Mouse (Mus musculus) hindbrain, embryonic 16.5 days (tissue): ENCODE measurements around the gene Hmgcs1. TPM values are rescaled to one million over a fixed set of nuclear protein-coding genes. Genes with fewer than 3 reads are reported as not detected.
A peak's percentile ranks its signal among the peaks of the same experiment; 100 is the strongest.

ENCODE experiments used
- ATAC-seq: fragments of 200-750 bp; cut with Nextera tagmentation; 2 replicates; pipeline ENCODE4 v1.8.0; 2017; ENCODE audit warnings: moderate TSS enrichment, moderate library complexity
- H3K27ac ChIP-seq: fragments of 300-500 bp; sonication (generic); 2 replicates; pipeline ENCODE4 v1.5.1; 2014; ENCODE audit warnings: low read depth, mild to moderate bottlenecking, control low read depth, low read length, moderate library complexity
- H3K27me3 ChIP-seq: fragments of 300-500 bp; sonication (generic); replicated peaks from 2 replicates; pipeline ENCODE4 v1.6.1; 2014; ENCODE audit warnings: low read length; ENCODE audit not compliant: control insufficient read depth, insufficient read depth
- H3K36me3 ChIP-seq: fragments of 300-500 bp; sonication (generic); 2 replicates; pipeline ENCODE4 v1.6.1; 2014; ENCODE audit warnings: mild to moderate bottlenecking, low read length, moderate library complexity, mixed read lengths; ENCODE audit not compliant: control insufficient read depth, insufficient read depth
- H3K4me1 ChIP-seq: fragments of 300-500 bp; sonication (generic); 2 replicates; pipeline ENCODE4 v1.6.1; 2014; ENCODE audit warnings: low read depth, low read length; ENCODE audit not compliant: control insufficient read depth, insufficient read depth
- H3K4me2 ChIP-seq: fragments of 300-500 bp; sonication (generic); 2 replicates; pipeline ENCODE4 v1.6.1; 2014; ENCODE audit warnings: mild to moderate bottlenecking, low read length, control low read depth, moderate library complexity
- H3K4me3 ChIP-seq: fragments of 300-500 bp; sonication (generic); 2 replicates; pipeline ENCODE4 v1.5.1; 2014; ENCODE audit warnings: mild to moderate bottlenecking, low read length, control low read depth, moderate library complexity
- H3K9ac ChIP-seq: fragments of 300-500 bp; sonication (generic); 2 replicates; pipeline ENCODE4 v1.6.1; 2014; ENCODE audit warnings: low read depth, mild to moderate bottlenecking, control low read depth, low read length, moderate library complexity
- H3K9me3 ChIP-seq: fragments of 300-500 bp; sonication (generic); 2 replicates; pipeline ENCODE4 v1.6.1; 2014; ENCODE audit warnings: mild to moderate bottlenecking, low read length, moderate library complexity; ENCODE audit not compliant: control insufficient read depth
- WGBS: fragments of 180-500 bp; shearing (Covaris S2); extraction: QIAGEN DNeasy Blood & Tissue Kit; methylation state at CpG from one replicate; pipeline ENCODE4 v1.1.7; 2014; 5-methylcytosine and 5-hydroxymethylcytosine counted together
- polyA plus RNA-seq: library from polyadenylated mRNA; unstranded; fragments of >200 nt; fragmentation: Nextera tagmentation; extraction: Ambion mirVana; gene quantifications from 2 replicates; pipeline ENCODE4 v1.2.1, GENCODE M21; 2015

Hmgcs1 gene
- polyA plus RNA-seq = 567 and 577 TPM in 2 replicates

- peak within 1 kb of the TSS; percentile 85 for H3K4me3 ChIP-seq
- H3K4me1 ChIP-seq = peaks cover 30% of the 10 kb centered on the region
- no peaks in the 10 kb centered on the region for H3K9me3 ChIP-seq
- peak within 1 kb of the TSS; percentile 95 for H3K9ac ChIP-seq
- no peaks in the 10 kb centered on the region for H3K36me3 ChIP-seq
- H3K27ac ChIP-seq = peak within 1 kb of the TSS; percentile 99
- peak within 1 kb of the TSS; percentile 84 for H3K4me2 ChIP-seq
- WGBS = under 1% methylated on average over 59 of the region's 59 CpGs
- peak; percentile 99 for ATAC-seq
- H3K27me3 ChIP-seq = no peaks in the 10 kb centered on the region
Measured at GRCm38 (mm10) chr13:119690039-119690728, at the start of gene Hmgcs1. TSS of gene Hmgcs1 (plus strand) at chr13:119690379.

DNA sequence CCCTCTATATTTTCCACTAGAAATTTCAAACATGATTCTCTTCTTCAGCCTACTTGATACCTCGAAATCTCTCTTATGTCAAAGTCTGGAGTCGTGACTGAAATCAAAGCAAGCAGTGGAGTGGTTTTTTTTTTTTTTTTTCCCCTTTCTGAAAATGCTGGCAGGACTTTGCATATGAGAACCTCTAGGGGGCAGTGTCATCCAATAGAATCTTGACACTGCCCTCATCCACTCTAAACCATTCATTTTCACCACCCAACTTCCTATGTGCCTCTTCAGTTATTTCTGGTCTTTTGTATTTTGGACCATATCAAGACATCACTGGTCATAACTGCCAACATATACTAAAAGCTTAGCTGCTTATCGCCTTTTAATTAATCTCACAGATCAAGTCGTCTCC is 49.7 kb upstream of the Hmgcs1 start:
- Histone ChIP-seq H3K4me1 (no peaks in the 10 kb centered on the region), H3K4me2 (no peak overlapping the region), H3K27ac (no peak overlapping the region), H3K9me3 (no peaks in the 10 kb centered on the region), H3K4me3 (no peak overlapping the region), H3K9ac (no peak overlapping the region), H3K27me3 (no peaks in the 10 kb centered on the region), H3K36me3 (no peaks in the 10 kb centered on the region)
- peak; percentile 54; the same call in 1 of the 2 replicates for ATAC-seq
- 37% methylated on average over 4 of the region's 4 CpGs for WGBS

DNA sequence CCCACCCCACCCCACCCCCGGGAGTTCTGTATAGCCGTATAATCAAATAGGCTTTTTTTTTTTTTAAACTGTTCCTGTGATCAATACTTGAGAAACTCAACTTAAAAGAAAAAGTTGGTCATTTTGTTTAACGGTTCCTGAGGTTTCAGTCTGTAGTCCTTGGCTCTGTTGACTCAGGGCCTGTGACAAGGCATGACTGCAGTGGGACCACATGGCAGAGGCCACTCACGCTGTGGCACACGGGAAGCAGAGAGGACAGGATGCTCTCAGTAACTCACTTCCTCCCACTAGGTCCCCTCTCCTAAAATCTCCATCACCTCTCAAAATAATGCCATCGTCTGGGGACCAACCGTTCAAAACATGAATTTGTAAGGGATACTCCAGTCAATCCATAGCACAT is 49.0 kb upstream of the Hmgcs1 start:
- H3K36me3 ChIP-seq = no peaks in the 10 kb centered on the region
- H3K27me3 ChIP-seq = no peaks in the 10 kb centered on the region
- H3K4me1 ChIP-seq = no peaks in the 10 kb centered on the region
- ATAC-seq = no peak
- H3K9ac ChIP-seq = no peak overlapping the region
- WGBS = 86% methylated on average over 7 of the region's 7 CpGs
- no peak overlapping the region for H3K27ac ChIP-seq
- H3K4me2 ChIP-seq = no peak overlapping the region
- H3K4me3 ChIP-seq = no peak overlapping the region
- H3K9me3 ChIP-seq = no peaks in the 10 kb centered on the region

DNA sequence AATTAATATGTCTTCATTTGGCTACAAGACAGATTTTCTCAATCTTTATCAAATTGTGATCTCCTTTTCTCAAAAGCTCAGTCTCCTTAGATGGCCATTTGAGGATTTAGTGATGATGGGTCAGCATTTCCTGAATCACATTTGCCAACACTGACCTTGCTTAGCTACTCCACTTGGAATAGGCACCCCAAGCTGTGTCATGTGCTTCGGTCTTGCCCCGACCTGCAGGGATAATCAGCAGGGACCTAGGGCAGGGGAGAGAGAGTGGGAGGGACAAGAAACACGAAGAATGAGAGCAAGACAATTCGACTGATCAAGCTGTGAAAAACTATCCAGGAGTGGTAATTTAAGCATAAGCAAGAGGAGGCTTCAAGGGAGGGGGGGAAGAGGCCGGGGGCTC is 45.4 kb upstream of the Hmgcs1 start:
- Histone ChIP-seq H3K27ac (no peak overlapping the region), H3K9ac (no peak overlapping the region), H3K4me1 (peaks cover 2% of the 10 kb centered on the region; the same call in 1 of the 2 replicates), H3K36me3 (no peaks in the 10 kb centered on the region), H3K4me2 (no peak overlapping the region), H3K27me3 (no peaks in the 10 kb centered on the region), H3K9me3 (no peaks in the 10 kb centered on the region), H3K4me3 (no peak overlapping the region)
- 61% methylated on average over 5 of the region's 5 CpGs for WGBS
- no peak for ATAC-seq

- Histone ChIP-seq H3K36me3 (no peaks in the 10 kb centered on the region), H3K4me2 (no peak overlapping the region), H3K27me3 (no peaks in the 10 kb centered on the region), H3K4me1 (peaks cover 2% of the 10 kb centered on the region; the same call in 1 of the 2 replicates), H3K4me3 (no peak overlapping the region), H3K9ac (no peak overlapping the region), H3K27ac (no peak overlapping the region), H3K9me3 (no peaks in the 10 kb centered on the region)
- no peak for ATAC-seq
- 98% methylated on average over 1 of the region's 1 CpGs for WGBS
Measured at GRCm38 (mm10) chr13:119646511-119646910, 43.7 kb upstream of the Hmgcs1 start.

DNA sequence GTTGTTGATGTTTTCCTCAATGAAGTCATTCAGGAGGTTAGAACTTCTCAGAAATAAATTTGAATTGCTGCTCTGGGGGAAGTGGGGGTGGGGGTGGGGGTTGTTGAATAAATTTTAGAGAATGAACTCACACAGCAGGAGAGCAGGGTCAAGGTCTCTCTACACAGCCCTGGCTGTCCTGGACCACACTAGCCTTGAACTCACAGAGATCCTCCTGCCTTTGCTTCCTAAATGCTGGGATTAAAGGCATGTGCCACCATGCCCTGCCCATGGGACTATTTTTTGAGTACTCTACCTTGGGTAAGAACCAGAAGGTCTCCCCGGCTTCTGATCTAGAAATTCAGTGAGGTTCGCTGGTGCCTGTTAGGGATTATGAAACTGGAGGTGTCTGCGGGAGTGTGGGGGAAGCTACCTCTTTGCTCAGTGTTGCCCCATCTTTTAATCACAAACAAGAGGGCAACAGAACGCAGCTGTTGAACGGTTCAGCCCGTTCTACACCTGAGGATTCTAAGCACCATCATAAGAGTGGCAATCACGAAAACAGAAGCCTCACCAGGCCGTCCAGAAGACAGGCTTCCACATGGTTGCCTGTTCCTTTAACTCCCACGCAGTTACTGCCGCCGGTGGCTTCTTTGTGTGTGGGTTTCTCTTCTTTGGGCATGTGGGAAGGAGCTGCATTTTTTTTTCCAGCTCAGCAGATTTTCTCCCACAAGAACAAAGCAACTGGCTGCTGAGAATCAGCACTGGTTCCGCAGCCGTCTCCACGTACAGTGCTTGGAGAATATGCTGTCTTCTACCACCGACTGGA is 41.1 kb upstream of the Hmgcs1 start:
- peak overlapping the region; percentile 35 for H3K4me2 ChIP-seq
- ATAC-seq = peak; percentile 77
- H3K27ac ChIP-seq = peak overlapping the region; percentile 69
- peak overlapping the region; percentile 35; the same call in 1 of the 2 replicates for H3K9ac ChIP-seq
- no peaks in the 10 kb centered on the region for H3K9me3 ChIP-seq
- H3K4me1 ChIP-seq = peaks cover 2% of the 10 kb centered on the region; the same call in 1 of the 2 replicates
- H3K4me3 ChIP-seq = no peak overlapping the region
- H3K27me3 ChIP-seq = no peaks in the 10 kb centered on the region
- 49% methylated on average over 15 of the region's 15 CpGs for WGBS
- H3K36me3 ChIP-seq = no peaks in the 10 kb centered on the region

GRCm38 (mm10) chr13:119649699-119650046 is 40.5 kb upstream of the Hmgcs1 start:
- peak overlapping the region; percentile 69 for H3K27ac ChIP-seq
- H3K4me2 ChIP-seq = peak overlapping the region; percentile 35
- H3K36me3 ChIP-seq = no peaks in the 10 kb centered on the region
- H3K9me3 ChIP-seq = no peaks in the 10 kb centered on the region
- WGBS = 72% methylated on average over 1 of the region's 1 CpGs
- H3K4me1 ChIP-seq = peaks cover 2% of the 10 kb centered on the region; the same call in 1 of the 2 replicates
- no peaks in the 10 kb centered on the region for H3K27me3 ChIP-seq
- peak overlapping the region; percentile 35; the same call in 1 of the 2 replicates for H3K9ac ChIP-seq
- peak; percentile 53 for ATAC-seq
- no peak overlapping the region for H3K4me3 ChIP-seq

DNA sequence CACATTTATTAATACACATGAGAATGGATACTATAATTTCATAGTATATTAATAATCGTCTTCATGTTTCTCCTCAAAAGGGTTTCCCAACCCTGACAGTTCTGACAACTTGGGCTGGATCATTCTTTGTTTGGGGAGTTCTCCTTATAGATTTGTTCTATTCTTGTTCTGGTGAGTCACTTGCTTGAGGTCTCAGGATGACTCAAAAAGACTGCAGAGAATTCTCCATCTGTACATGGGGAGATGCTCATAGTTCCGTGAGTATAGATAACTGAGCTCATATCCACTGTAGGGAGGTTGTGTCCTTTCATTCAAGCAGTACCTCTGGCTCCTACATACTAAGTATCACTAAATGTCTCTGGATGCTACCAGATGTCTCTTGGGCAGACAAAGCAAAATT is 35.4 kb upstream of the Hmgcs1 start:
- Histone ChIP-seq H3K27me3 (no peaks in the 10 kb centered on the region), H3K4me1 (no peaks in the 10 kb centered on the region), H3K4me3 (no peak overlapping the region), H3K9ac (no peak overlapping the region), H3K4me2 (no peak overlapping the region), H3K9me3 (no peaks in the 10 kb centered on the region), H3K36me3 (no peaks in the 10 kb centered on the region), H3K27ac (no peak overlapping the region)
- WGBS = 85% methylated on average over 2 of the region's 2 CpGs
- no peak for ATAC-seq

GRCm38 (mm10) chr13:119656246-119656645 is 33.9 kb upstream of the Hmgcs1 start:
- Histone ChIP-seq H3K4me2 (no peak overlapping the region), H3K4me3 (no peak overlapping the region), H3K27ac (no peak overlapping the region), H3K9me3 (no peaks in the 10 kb centered on the region), H3K27me3 (no peaks in the 10 kb centered on the region), H3K36me3 (no peaks in the 10 kb centered on the region), H3K9ac (no peak overlapping the region), H3K4me1 (no peaks in the 10 kb centered on the region)
- ATAC-seq = no peak
- WGBS = 79% methylated on average over 2 of the region's 2 CpGs
